Mouse (Mus musculus): ENCODE data around the gene Atg10. TPM values are rescaled to one million over a fixed set of nuclear protein-coding genes. Genes with fewer than 3 reads are reported as not detected.

Gene Atg10
- polyA plus RNA-seq, 1 experiment from 2014 or later, result 13.8 TPM

DNA sequence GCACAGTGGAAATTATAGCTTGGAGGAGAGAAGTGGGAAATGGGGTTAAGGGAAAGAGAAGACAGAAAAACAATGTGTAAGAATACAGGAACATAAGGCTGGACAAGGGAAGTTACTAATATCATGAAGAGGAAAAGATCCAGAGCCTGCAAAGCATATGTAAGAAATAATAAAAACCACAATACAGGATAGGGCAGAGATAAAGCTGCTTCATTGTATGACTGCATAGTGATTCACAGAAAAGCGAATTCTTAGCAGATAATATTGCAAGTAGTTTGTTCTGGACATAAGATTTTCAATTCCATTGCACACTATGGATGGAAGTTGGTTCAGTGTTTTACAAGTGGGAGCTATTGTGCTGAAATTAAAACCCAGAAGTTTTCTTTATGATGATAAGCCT lies 242.0 kb downstream of the Atg10 start:
- no peaks in the 10 kb centered on the region for H3K27me3 ChIP-seq (replicated peaks)
- ATAC-seq (replicated peaks), result no peak
- H3K9ac ChIP-seq, result no peak overlapping the region
- H3K4me1 ChIP-seq, result no peaks in the 10 kb centered on the region
- no peaks in the 10 kb centered on the region for H3K9me3 ChIP-seq
- 89% methylated on average over 1 of the region's 1 CpGs for WGBS
- H3K36me3 ChIP-seq (replicated peaks), result no peaks in the 10 kb centered on the region
- no peak overlapping the region for H3K4me2 ChIP-seq
- H3K4me3 ChIP-seq, result no peak overlapping the region
- no peak overlapping the region for H3K27ac ChIP-seq

- Histone ChIP-seq H3K27me3 (replicated peaks) (no peaks in the 10 kb centered on the region), H3K27ac (no peak overlapping the region), H3K4me2 (no peak overlapping the region), H3K9ac (no peak overlapping the region), H3K36me3 (replicated peaks) (no peaks in the 10 kb centered on the region), H3K4me1 (no peaks in the 10 kb centered on the region), H3K4me3 (no peak overlapping the region), H3K9me3 (no peaks in the 10 kb centered on the region)
- 87% methylated on average over 6 of the region's 6 CpGs for WGBS
- no peak for ATAC-seq (replicated peaks)
Measured at GRCm38 (mm10) chr13:90980878-90981674, 242.7 kb downstream of the Atg10 start.

DNA sequence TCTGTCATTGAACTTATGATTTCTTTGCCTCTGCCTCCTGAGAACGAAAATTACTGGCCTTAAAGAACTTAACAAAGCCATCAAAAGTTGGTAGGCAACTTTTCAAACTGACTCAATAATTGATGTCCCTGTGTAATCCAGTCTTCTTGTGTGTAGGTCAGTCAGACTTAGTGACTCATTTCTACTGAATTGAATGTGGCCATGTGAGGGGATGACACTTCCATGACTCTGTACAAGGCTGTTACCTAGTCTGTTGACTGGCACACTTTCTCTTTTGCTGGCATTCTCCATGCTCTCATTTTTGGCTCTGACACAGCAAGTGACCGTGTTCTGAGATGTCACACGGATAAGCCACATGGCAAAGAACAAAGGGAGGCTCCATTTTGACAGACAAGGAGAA lies 246.7 kb downstream of the Atg10 start:
- H3K27me3 ChIP-seq (replicated peaks), result no peaks in the 10 kb centered on the region
- no peak for ATAC-seq (replicated peaks)
- H3K4me2 ChIP-seq, result no peak overlapping the region
- H3K36me3 ChIP-seq (replicated peaks), result no peaks in the 10 kb centered on the region
- WGBS, result 83% methylated on average over 3 of the region's 3 CpGs
- H3K4me3 ChIP-seq, result no peak overlapping the region
- H3K9me3 ChIP-seq, result no peaks in the 10 kb centered on the region
- no peak overlapping the region for H3K9ac ChIP-seq
- H3K4me1 ChIP-seq, result 0 out of 2 replicates have a peak, but pooled peaks cover 4% of the 10 kb centered on the region
- no peak overlapping the region for H3K27ac ChIP-seq

DNA sequence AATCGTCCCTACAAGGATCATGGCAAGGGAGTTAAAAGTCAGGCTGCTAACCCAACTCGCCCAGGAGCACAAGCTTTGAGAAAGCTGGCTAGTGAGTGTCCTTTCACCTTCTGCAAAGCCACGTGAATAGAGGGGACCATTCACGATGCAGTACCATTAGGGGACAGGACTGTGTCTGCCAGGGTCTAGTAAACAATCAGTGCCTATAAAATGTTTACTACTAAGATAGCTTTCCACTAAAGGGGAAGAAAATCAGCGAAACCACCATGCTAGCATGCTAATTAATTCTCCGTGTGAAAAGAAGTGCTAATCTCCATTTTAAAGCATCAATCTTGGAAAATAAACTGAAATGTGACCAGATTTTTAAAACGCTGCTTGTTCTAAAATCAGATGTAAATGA lies 250.4 kb downstream of the Atg10 start:
- Histone ChIP-seq H3K9ac (no peak overlapping the region), H3K4me1 (0 out of 2 replicates have a peak, but pooled peaks cover 4% of the 10 kb centered on the region), H3K9me3 (no peaks in the 10 kb centered on the region), H3K4me3 (no peak overlapping the region), H3K27ac (0 out of 2 replicates have a peak overlapping the region, but pooled peaks have one; percentile 53), H3K4me2 (no peak overlapping the region), H3K27me3 (replicated peaks) (no peaks in the 10 kb centered on the region), H3K36me3 (replicated peaks) (no peaks in the 10 kb centered on the region)
- 28% methylated on average over 7 of the region's 7 CpGs for WGBS
- peak; percentile 72; the same call in 1 of the 2 replicates for ATAC-seq (replicated peaks)

GRCm38 (mm10) chr13:90970259-90971017 lies 253.3 kb downstream of the Atg10 start:
- Histone ChIP-seq H3K27ac (no peak overlapping the region), H3K4me3 (no peak overlapping the region), H3K36me3 (replicated peaks) (no peaks in the 10 kb centered on the region), H3K27me3 (replicated peaks) (no peaks in the 10 kb centered on the region), H3K9me3 (no peaks in the 10 kb centered on the region), H3K9ac (no peak overlapping the region), H3K4me1 (0 out of 2 replicates have a peak, but pooled peaks cover 4% of the 10 kb centered on the region), H3K4me2 (no peak overlapping the region)
- 77% methylated on average over 10 of the region's 10 CpGs for WGBS
- ATAC-seq (replicated peaks), result no peak

- H3K27ac ChIP-seq, result no peak overlapping the region
- no peak overlapping the region for H3K9ac ChIP-seq
- no peak for ATAC-seq (replicated peaks)
- H3K4me1 ChIP-seq, result 0 out of 2 replicates have a peak, but pooled peaks cover 4% of the 10 kb centered on the region
- H3K27me3 ChIP-seq (replicated peaks), result no peaks in the 10 kb centered on the region
- H3K4me3 ChIP-seq, result no peak overlapping the region
- no peak overlapping the region for H3K4me2 ChIP-seq
- 80% methylated on average over 4 of the region's 4 CpGs for WGBS
- H3K36me3 ChIP-seq (replicated peaks), result no peaks in the 10 kb centered on the region
- H3K9me3 ChIP-seq, result no peaks in the 10 kb centered on the region
Measured at GRCm38 (mm10) chr13:90968940-90969339, 254.8 kb downstream of the Atg10 start.

GRCm38 (mm10) chr13:90967422-90967821 lies 256.3 kb downstream of the Atg10 start:
- peak; percentile 95 for ATAC-seq (replicated peaks)
- Histone ChIP-seq H3K27me3 (replicated peaks) (no peaks in the 10 kb centered on the region), H3K9ac (no peak overlapping the region), H3K4me3 (no peak overlapping the region), H3K27ac (no peak overlapping the region), H3K4me2 (no peak overlapping the region), H3K4me1 (peaks cover 6% of the 10 kb centered on the region; the same call in 1 of the 2 replicates), H3K36me3 (replicated peaks) (no peaks in the 10 kb centered on the region), H3K9me3 (no peaks in the 10 kb centered on the region)
- WGBS, result 6% methylated on average over 4 of the region's 4 CpGs

DNA sequence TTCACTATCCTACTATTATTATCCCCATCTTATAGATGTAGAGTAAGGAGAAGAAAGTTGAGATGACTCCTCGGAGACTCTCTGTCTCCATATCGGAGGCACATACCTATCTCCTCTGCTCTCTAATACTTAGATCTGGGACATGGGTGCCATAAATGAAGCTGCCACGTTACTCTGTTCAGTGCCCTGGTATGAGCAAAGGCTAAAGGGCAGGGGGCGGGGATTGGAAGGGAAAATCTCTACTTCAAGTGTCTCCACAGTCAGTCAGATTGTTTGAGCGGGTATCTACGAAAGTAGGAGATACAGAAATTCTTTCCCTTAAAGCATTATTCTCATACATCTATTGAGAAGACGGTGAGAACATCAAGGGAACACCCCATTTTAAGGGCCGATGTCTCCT lies 257.8 kb downstream of the Atg10 start:
- no peaks in the 10 kb centered on the region for H3K27me3 ChIP-seq (replicated peaks)

DNA sequence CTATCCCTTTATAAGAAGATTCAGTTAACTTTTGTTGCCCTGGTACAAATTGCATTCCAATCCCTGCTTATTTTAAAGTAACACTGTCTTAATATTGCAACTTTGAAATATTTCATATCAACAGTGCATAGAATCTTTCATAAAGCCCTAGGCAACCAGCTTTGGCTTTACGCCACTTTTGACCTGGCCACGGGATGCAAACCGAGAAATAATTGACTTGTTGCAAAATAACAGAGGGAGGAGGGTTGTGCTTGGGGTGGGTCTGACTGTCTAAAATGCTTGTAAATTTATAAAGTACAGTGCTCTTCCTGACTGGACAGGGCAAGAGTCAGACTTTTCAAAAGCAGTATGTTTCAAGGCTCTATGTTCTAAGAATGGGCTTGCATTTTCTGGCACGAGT lies 259.3 kb downstream of the Atg10 start:
- Histone ChIP-seq H3K36me3 (replicated peaks) (no peaks in the 10 kb centered on the region), H3K9ac (no peak overlapping the region), H3K27me3 (replicated peaks) (no peaks in the 10 kb centered on the region), H3K4me1 (peaks cover 6% of the 10 kb centered on the region; the same call in 1 of the 2 replicates), H3K9me3 (no peaks in the 10 kb centered on the region), H3K4me2 (no peak overlapping the region), H3K4me3 (no peak overlapping the region), H3K27ac (no peak overlapping the region)
- WGBS, result 74% methylated on average over 4 of the region's 4 CpGs
- ATAC-seq (replicated peaks), result no peak

More for the DNA sequence above, 257.8 kb downstream of the Atg10 start:
- ATAC-seq (replicated peaks), result no peak
- Histone ChIP-seq H3K36me3 (replicated peaks) (no peaks in the 10 kb centered on the region), H3K4me1 (peaks cover 6% of the 10 kb centered on the region; the same call in 1 of the 2 replicates), H3K4me3 (no peak overlapping the region), H3K9me3 (no peaks in the 10 kb centered on the region), H3K9ac (no peak overlapping the region), H3K4me2 (no peak overlapping the region), H3K27ac (no peak overlapping the region)
- WGBS, result 83% methylated on average over 8 of the region's 8 CpGs

DNA sequence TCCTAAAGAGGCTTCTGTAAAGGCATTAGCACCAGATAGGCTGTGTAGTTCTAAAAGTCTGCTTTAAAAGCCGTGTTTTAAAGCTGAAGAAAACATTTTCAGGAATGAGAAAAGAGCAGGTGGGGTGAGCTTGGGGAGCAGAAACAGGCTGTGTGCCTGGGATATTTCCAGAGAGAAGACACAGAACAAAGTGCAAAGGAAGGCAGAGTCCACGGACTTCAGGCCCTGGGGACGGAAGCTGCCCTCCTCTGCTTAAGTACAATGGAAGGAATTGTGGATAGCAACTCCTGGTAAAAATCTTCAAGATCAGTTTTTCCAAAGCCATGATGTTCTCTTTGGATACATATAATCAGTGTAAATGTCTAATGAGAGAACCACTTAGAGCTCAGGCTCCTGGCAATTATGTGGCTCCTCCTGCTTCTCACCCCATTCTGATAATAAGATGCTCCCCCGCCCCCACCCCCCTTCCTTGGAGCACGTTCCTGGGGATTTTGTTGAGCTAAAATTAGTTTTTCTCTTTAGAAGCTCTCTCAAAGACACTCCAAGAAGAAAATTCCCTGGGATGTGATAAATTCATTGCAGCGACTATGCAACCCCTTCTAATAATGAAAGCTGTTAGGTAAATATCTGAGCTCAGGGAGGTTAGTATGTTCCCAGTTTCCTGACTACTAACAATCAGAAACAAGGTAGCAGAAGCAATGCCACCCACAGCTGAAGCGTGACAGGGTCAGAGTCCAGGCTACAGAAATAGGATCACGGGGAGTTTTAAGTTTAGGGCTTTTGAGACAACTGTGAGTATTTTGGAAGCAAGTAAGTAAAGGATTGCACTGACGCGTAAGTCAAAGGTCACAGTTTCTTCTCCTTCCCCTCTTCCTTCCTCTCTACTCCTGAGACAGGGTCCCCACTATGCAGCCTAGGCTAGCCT lies 260.7 kb downstream of the Atg10 start:
- no peak overlapping the region for H3K9ac ChIP-seq
- no peak overlapping the region for H3K4me3 ChIP-seq
- H3K4me1 ChIP-seq, result peaks cover 8% of the 10 kb centered on the region; the same call in 1 of the 2 replicates
- H3K9me3 ChIP-seq, result no peaks in the 10 kb centered on the region
- WGBS, result 57% methylated on average over 10 of the region's 10 CpGs
- H3K4me2 ChIP-seq, result no peak overlapping the region
- ATAC-seq (replicated peaks), result no peak
- H3K36me3 ChIP-seq (replicated peaks), result no peaks in the 10 kb centered on the region
- no peak overlapping the region for H3K27ac ChIP-seq
- H3K27me3 ChIP-seq (replicated peaks), result no peaks in the 10 kb centered on the region

DNA sequence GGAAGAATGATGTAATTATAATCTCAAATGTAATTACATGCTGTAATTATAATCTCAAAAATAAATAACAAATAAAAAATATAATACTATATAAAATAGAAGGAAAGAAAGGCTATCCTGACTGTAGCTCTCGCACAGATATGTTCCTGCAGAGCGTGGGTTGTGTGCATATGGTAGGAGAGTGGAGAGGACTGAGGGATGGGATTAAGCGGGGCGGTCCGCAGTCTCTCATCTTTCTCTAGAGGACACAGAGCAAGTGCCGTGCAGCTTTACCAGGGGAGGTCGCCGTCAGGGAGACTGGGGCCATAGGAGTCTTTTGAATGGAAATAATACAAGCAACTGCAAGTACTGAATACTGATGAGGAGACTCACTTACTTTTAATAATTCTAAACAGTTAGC lies 263.2 kb downstream of the Atg10 start:
- no peak overlapping the region for H3K9ac ChIP-seq
- 38% methylated on average over 8 of the region's 8 CpGs for WGBS
- no peak overlapping the region for H3K4me3 ChIP-seq
- peaks cover 8% of the 10 kb centered on the region; the same call in 1 of the 2 replicates for H3K4me1 ChIP-seq
- H3K27me3 ChIP-seq (replicated peaks), result no peaks in the 10 kb centered on the region
- H3K4me2 ChIP-seq, result no peak overlapping the region
- no peaks in the 10 kb centered on the region for H3K36me3 ChIP-seq (replicated peaks)
- ATAC-seq (replicated peaks), result no peak
- no peak overlapping the region for H3K27ac ChIP-seq
- H3K9me3 ChIP-seq, result no peaks in the 10 kb centered on the region
